Comparison of ENCODE assay signal across 8 mouse cellular contexts in genomic region chr4:118058116-118058677, GRCm38 (mm10).
DNase-seq lines count a peak whose midpoint lies in the region; ATAC-seq lines count a peak whose summit lies in the region.

No protein-coding gene starts in this region.

- H3K36me3 ChIP-seq in heart, embryonic 12.5 days, result no peaks in the 10 kb centered on the region
- H3K36me3 ChIP-seq in lung, embryonic 15.5 days, result no peaks in the 10 kb centered on the region
- no peaks in the 10 kb centered on the region for H3K36me3 ChIP-seq in forebrain, embryonic 14.5 days (ENCODE audit: control insufficient read depth, insufficient read depth, low read length)

- WGBS in heart, embryonic 12.5 days, result 77% methylated on average over 12 of the region's 12 CpGs
- 43% methylated on average over 12 of the region's 12 CpGs for WGBS in lung, embryonic 15.5 days
- WGBS in forebrain, embryonic 14.5 days, result 67% methylated on average over 12 of the region's 12 CpGs

- H3K4me2 ChIP-seq in heart, embryonic 12.5 days, result no peak overlapping the region
- H3K4me2 ChIP-seq in lung, embryonic 15.5 days, result no peak overlapping the region
- no peak overlapping the region for H3K4me2 ChIP-seq in forebrain, embryonic 14.5 days (ENCODE audit: low read length)

- intact Hi-C loops in heart, postnatal 25 days (cut with DNase I), result no loop called here

- H3K9me3 ChIP-seq in heart, embryonic 12.5 days (replicated peaks), result no peaks in the 10 kb centered on the region
- no peaks in the 10 kb centered on the region for H3K9me3 ChIP-seq in lung, embryonic 15.5 days
- no peaks in the 10 kb centered on the region for H3K9me3 ChIP-seq in forebrain, embryonic 14.5 days (replicated peaks; ENCODE audit: control insufficient read depth, low read length)

- H3K4me1 ChIP-seq in heart, embryonic 12.5 days (replicated peaks), result peaks cover 34% of the 10 kb centered on the region
- H3K4me1 ChIP-seq in lung, embryonic 15.5 days, result peaks cover 62% of the 10 kb centered on the region
- H3K4me1 ChIP-seq in forebrain, embryonic 14.5 days (ENCODE audit: control insufficient read depth, insufficient read depth, low read length), result no peaks in the 10 kb centered on the region

- H3K27me3 ChIP-seq in heart, embryonic 12.5 days (replicated peaks), result no peaks in the 10 kb centered on the region
- H3K27me3 ChIP-seq in lung, embryonic 15.5 days, result no peaks in the 10 kb centered on the region
- H3K27me3 ChIP-seq in forebrain, embryonic 14.5 days (replicated peaks; ENCODE audit: control insufficient read depth, insufficient read depth, low read length), result no peaks in the 10 kb centered on the region

- no peak for ATAC-seq in heart, embryonic 12.5 days (ENCODE audit: insufficient number of reproducible peaks, low FRiP score)
- ATAC-seq in lung, embryonic 15.5 days (ENCODE audit: borderline replicate concordance, extremely low read depth, low FRiP score, low TSS enrichment), result peak; percentile 65; the same call in 1 of the 2 replicates
- ATAC-seq in forebrain, embryonic 14.5 days, result no peak

- H3K9ac ChIP-seq in heart, embryonic 12.5 days, result no peak overlapping the region
- no peak overlapping the region for H3K9ac ChIP-seq in lung, embryonic 15.5 days
- H3K9ac ChIP-seq in forebrain, embryonic 14.5 days (ENCODE audit: low read length), result no peak overlapping the region

- no peak overlapping the region for H3K27ac ChIP-seq in heart, embryonic 12.5 days (ENCODE audit: poor library complexity, severe bottlenecking)
- peak overlapping the region; percentile 79 for H3K27ac ChIP-seq in lung, embryonic 15.5 days
- H3K27ac ChIP-seq in forebrain, embryonic 14.5 days (ENCODE audit: low read depth, low read length), result no peak overlapping the region

- no peak overlapping the region for H3K4me3 ChIP-seq in heart, embryonic 12.5 days
- no peak overlapping the region for H3K4me3 ChIP-seq in lung, embryonic 15.5 days
- no peak overlapping the region for H3K4me3 ChIP-seq in forebrain, embryonic 14.5 days (ENCODE audit: low read depth, low read length)

- DNase-seq in heart, adult 18-20 months, result peak; percentile 65 to 79
- peak; percentile 46 for DNase-seq in embryo, embryonic 10.5 days (ENCODE audit: low spot score)
- DNase-seq in heart, postnatal 25 days (ENCODE audit: low spot score), result peak; percentile 62
- DNase-seq in forebrain, embryonic 14.5 days (ENCODE audit: low spot score), result no peak
- DNase-seq in natural killer cell, adult 2 months (ENCODE audit: low spot score in 2 of 2), result no peak
- no peak for DNase-seq in layer of hippocampus, postnatal 14 days (ENCODE audit: low spot score in 2 of 2)

Comparison
In these comparisons a context has a peak if more than half of its experiments do, and no peak if none do; other contexts are left out.
1. DNase-seq: peak in heart, adult 18-20 months (2 of 2), embryo, embryonic 10.5 days (single experiment) and heart, postnatal 25 days (single experiment); none in forebrain, embryonic 14.5 days (single experiment), natural killer cell, adult 2 months (0 of 2) and layer of hippocampus, postnatal 14 days (0 of 2).